In the genomic region with DNA sequence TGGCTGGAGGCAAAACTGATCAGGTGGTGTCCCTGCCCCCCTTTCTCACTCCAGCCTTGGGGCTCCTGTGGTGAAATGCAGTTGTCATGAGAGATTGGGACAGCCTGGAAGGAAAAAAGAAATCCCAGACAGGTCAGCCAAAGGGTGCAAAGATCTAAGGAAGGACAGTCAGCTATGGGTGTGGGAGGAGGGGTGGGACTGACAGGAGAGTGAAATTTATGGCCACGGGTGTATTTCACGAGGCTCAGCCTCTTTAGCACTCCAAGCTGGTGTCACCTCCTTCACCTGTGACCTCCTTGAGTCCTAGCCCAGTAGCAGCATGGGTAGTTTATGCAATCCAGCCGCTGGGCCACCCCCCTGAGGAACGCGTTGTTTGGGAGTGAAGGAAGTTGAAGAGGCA, we compare ENCODE assay signal across 10 mouse cellular contexts.
DNase-seq lines count a peak whose midpoint lies in the region; TF ChIP-seq lines count a peak whose summit lies in the region.
"Had no signal": no experiment of that assay in that cellular context is flagged by ENCODE, and none has a peak within 500 bp of the region (broad histone marks: within the 10 kb centered on the region; RNA-seq: fewer than 3 reads in every experiment).

No protein-coding gene starts in this region.

- no peak; the same call in 1 of the 2 replicates for TF ChIP-seq CTCF in thymus, adult 2 months (IDR thresholded peaks at IDR 0.05; ENCODE audit: borderline replicate concordance, control insufficient read depth, extremely low read depth, insufficient read depth, low read length, poor library complexity)

- no peaks in the 10 kb centered on the region for H3K4me1 ChIP-seq in thymus, adult 2 months (replicated peaks; ENCODE audit: control insufficient read depth, insufficient read depth, low read length)

- no peaks in the 10 kb centered on the region for H3K27me3 ChIP-seq in thymus, adult 2 months (ENCODE audit: control insufficient read depth, insufficient read depth, low read length)

- H3K36me3 ChIP-seq in thymus, adult 2 months (ENCODE audit: control insufficient read depth, insufficient read depth, low read length): peaks cover 13% of the 10 kb centered on the region

- TF ChIP-seq POLR2A in thymus, adult 2 months (IDR thresholded peaks at IDR 0.05; ENCODE audit: control insufficient read depth, extremely low read depth, insufficient read depth, low read length, poor library complexity): no peak

- H3K4me3 ChIP-seq in thymus, adult 2 months (ENCODE audit: control insufficient read depth, insufficient read depth, low read length): no peak overlapping the region
- H3K4me3 ChIP-seq: erythroblast, embryonic 14.5 days had no signal

- 85% methylated on average over 5 of the region's 5 CpGs for WGBS in thymus, adult 2 months

- DNase-seq in adrenal gland, adult 2 months: peak; percentile 63
- no peak for DNase-seq in adrenal gland, postnatal 4 days (ENCODE audit: low spot score in 2 of 2)
- peak; percentile 15 for DNase-seq in urinary bladder, postnatal 14 days (ENCODE audit: low spot score)
- DNase-seq in urinary bladder, postnatal 10 days (ENCODE audit: low spot score): no peak
- peak; percentile 10 to 61 for DNase-seq in kidney, postnatal 25 days
- peak; percentile 96 for DNase-seq in skeletal muscle tissue, adult 2 months (ENCODE audit: low read depth, low spot score)
- no peak for DNase-seq in layer of hippocampus, adult 9-11 months
- no peak for DNase-seq in thymus, adult 2 months

- no peak overlapping the region for H3K27ac ChIP-seq in thymus, adult 2 months (ENCODE audit: control insufficient read depth, insufficient read depth, low read length)
- H3K27ac ChIP-seq: macrophage had no signal

Comparison
In these comparisons a context has a peak if more than half of its experiments do, and no peak if none do; other contexts are left out.
1. DNase-seq: peak in adrenal gland, adult 2 months (single experiment), urinary bladder, postnatal 14 days (single experiment), kidney, postnatal 25 days (2 of 2) and skeletal muscle tissue, adult 2 months (single experiment); none in adrenal gland, postnatal 4 days (0 of 2), urinary bladder, postnatal 10 days (single experiment), layer of hippocampus, adult 9-11 months (single experiment) and thymus, adult 2 months (single experiment).